Mouse (Mus musculus) lung, postnatal 0 days (tissue): Measurements from ENCODE around the gene Gdap2.

ENCODE experiments used
- CTCF ChIP-seq: IDR thresholded peaks from 2 replicates; pipeline ENCODE4 v1.5.1; 2016; ENCODE audit warnings: antibody characterized with exemption, mild to moderate bottlenecking
- EP300 ChIP-seq: IDR thresholded peaks from 2 replicates; pipeline ENCODE4 v1.6.1; 2016; ENCODE audit warnings: antibody characterized with exemption, mild to moderate bottlenecking, control low read depth

GRCm38 (mm10) chr3:100206973-100207372 is 44.8 kb downstream of the Gdap2 start:
- TF ChIP-seq CTCF (no peak), EP300 (no peak)
